Mouse (Mus musculus): Measurements from ENCODE around the gene Hs3st3b1.

Hs3st3b1 gene

DNA sequence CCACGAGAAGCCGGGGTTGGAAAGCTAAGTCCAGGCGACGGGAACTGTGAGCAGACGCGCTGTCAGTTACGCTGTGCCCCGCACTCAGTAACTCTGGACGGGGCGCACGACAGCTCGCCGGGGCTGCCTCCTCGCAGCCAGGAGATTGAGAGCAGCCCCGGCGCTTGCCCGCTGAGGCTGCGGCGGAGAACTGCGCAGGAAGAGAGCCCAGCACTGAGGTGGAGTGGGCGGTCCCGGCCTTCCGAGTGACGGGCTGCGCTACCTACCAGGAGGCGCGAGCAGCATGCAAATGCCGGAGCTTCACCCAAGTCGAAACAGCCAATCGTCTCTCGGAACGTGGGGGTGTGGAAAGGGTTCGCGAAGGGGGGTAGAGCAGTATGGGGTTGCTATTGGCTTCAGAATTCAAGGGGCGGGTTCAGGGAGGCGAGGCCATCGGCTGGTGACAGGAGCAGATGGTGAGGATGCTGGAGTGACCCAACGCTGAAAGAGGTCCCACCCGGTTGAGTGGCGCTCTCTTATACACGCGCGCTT, at the start of gene Hs3st3b1:
Gene Hs3st3b1, minus strand, starts transcription at position 200 of the 531 bp plus-strand sequence.
- peak; percentile 97 for DNase-seq

DNA sequence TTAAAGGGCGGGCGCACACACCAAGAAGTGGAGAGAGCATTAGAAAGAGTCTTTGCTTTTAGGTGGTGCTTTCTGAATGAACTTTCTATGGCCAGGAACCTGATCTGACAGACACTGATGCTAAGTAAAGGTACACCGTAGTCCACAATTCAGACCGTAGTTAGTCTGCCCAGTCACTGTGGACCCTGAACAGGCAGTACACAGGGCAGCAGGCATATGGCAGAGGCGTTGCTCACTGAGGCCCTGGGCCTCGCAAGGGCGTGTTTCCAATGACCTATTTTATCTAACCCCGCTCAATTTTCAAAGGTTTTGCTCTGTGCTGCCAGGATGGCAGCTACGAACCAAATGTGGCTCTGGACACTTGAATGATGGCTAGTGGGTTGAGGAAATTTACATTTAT, 49.4 kb upstream of the Hs3st3b1 start:
- DNase-seq = no peak

DNA sequence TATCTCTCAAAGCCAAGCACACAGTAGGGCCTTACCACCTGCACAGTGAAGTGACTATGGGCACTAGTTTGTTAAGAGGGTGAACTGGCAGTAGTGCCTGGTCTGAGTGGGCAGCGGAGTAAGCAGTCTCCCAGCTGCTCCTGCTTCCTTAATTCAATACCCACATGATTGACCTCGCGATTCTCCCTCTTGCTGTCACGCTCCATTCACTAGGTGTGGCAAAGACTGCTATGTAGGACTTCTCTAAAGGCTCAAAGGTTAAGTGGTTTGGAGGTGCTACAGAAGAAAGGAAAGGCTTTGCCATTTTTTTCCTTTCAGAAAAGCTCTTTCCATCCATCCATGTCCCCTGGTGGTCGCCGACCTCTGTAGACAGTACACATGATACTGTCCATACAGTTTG, 48.7 kb upstream of the Hs3st3b1 start:
- no peak for DNase-seq

DNA sequence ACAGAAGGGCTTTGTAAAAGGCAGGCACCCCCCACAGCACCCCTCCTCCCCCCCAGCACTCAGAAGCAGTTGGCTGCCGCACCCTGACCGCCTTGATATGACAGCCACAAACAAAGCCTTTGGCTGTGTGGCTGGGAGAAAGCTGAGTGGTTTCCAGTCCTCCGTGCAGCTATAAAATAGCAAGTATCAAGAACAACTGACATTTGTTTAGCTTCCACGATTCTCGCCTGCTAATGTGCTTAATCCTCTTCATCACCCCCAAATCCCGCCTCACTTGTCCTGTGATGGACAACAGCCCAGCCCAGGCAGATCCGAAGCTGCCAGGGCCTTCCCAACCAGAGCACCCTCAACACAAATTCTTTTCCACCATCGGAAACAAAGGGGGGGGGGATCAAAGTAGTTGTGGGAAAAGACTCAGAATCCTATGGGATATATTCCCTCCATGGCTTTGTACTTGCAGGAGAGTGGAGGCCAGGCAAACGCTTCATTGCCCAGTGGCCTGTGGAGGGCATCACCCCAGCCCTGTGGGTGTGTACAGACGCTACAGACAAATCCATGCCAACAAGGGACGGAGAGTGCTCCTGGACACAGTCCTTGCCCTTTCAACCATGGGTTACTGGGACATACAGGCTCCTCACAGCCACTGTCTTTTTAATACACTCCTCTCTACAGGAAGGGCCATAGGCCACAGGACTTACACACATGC, 47.3 kb upstream of the Hs3st3b1 start:
- peak; percentile 39 for DNase-seq

DNA sequence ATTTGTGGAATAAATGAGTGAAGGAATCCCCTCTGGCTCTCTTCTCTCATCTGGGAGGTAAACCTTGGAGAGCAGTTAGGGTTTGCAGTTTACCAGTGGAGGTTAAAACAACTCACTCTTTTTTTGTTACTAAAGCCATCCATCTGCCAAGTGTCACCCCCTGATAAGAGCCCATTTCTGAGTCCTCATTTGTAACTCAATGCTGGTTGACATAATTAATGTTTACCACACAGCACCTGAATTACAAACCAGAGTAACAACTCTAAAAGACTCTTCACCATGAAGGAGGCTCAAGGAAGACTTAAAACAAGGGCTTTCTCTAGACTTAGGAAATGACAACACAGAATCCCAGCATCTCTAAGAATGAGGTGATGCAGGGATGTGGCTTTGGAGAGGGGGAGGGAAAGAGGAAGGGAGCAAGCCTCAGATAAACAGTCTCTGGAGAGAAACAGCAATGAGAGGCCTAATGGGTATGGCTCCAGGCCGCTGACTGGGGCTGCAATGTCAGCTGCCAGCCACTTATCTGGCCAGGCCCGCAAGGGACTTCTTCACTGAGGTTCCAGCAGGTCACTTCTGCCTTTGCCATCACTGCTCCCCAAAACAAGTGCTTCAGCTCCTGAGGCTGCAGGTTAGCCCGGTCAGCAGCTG, 46.4 kb upstream of the Hs3st3b1 start:
- DNase-seq = no peak

DNA sequence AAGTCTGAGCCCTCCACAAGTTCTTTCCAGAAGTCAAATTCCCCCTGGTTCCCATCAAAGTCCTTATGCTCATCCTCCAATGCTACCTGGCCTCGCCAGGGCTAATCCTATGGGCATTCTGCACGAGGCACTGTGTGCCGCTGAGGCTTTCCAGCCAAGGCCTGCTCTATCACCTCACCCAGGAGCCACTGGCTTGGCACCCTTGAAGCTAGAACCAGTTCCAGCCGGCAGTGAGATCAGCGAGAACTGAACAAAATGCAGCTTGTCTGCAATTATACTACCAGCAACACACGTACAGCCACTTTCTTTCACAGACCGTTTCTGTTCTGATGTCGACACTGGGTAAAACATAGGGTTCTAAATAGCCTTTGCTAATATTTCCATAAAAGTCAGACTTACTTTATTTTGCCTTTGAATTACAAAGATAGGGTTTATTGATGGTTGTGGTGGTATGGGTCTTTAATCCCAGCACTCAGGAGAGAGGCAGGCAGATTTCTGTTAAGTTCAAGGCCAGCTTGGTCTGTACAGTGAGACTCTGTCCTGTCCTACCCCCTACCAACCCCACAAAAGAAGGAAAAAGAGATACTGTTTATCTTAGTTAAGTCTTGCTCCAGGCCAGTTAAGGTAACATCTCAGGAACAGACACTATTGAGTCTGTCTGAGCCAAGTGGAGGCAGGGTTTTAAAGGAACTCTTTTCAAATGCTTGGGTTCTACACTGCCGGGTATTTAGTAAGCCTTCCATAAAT, 45.7 kb upstream of the Hs3st3b1 start:
- peak; percentile 53 for DNase-seq

DNA sequence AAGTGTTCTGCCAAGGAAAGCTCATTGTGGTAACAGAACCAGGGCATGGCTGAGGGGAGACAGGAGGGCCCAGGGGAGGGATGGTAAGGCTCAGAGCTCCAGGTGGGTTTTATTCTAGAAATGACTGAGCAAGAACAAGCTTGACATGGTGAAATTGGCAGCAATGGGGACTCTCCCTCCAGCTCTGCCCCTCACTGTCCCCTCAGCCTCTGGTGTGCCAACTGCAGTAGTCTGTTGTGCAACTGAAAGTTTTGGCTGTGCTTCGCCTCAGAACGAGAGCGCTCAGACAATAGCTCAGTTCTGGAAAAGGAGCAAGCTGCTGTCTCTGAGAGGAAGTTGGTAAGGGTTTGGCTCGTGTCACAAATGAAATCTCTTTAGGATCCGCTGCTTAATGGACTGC, 43.3 kb upstream of the Hs3st3b1 start:
- DNase-seq = no peak

DNA sequence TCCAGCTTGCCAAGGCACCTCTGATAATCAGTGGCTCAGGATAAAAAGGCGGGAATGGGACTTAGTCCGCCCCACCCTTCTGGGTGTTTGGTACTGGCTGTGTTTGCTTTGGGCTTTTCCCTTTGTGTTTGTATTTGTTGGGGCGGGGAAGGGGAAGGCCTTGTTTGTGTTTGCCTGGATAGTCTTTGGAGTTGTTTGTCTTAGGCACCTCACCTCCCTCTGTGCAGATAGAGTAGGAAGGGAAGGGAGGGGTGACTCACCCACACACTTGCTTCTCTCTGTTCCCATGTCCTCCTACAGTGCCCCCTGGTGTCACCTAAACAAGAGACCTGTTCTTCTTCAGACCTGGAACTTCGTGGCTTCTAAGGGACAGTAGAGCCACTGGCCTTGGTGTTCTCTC, 35.1 kb upstream of the Hs3st3b1 start:
- peak; percentile 30 for DNase-seq

DNA sequence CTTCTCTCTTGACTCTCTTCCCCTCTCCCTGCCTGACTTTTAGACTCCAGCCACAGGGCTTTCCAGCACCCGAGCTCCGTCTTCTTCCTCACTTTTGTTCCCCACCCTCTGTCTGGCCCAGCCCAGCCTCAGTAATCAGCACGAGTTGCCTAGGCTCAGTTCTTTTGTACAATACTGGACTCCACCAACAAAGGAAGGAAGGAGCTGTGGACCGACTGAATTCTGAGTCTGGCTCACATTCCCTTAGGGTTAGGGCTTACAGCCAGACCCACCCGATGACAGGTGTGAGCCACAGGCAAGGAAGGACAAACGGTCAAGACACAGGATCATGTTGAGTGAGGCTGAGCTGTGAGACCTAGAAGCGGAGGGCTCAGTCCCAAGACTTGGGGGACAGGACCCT, 34.7 kb upstream of the Hs3st3b1 start:
- DNase-seq = no peak

DNA sequence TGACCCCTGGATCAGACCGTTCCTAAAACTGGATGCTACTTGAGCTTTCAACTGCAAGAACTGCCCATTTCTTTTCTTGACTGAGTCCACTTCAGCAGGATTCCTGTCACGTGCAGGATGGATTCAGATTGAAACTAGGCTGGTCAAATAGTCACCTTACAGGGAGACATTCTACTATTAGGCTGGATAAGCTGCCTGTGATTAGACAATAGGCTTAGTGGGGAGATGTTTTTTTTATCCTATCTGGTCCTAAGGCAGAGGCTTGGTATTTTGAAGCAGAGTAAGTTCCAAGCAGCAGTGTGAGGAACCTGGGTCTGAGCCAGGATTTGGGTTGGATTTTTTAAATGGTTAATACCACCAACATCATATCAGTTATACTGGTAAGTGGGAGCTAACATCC, 31.8 kb upstream of the Hs3st3b1 start:
- DNase-seq = no peak

DNA sequence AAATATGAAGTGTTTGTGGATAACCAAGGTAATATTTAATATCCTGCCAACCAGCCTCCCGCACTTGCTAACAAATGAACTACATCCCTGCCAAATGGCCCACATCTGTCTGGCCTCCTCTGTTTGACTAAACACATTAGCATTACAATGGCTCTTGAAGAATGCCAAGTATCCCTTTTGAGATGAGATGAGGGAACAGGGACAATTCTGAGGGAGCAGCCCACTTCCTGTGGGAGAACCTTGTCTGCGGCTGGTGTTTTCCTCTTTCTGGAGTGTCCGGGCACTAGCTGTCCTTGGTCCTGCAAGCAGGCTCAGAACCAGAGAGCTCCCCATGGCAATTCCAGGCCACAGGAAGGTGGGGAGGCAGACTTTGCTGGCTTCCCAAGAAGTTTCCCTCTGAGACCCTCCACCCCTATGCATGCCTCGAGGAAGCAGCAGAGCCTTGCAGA, 30.7 kb upstream of the Hs3st3b1 start:
- no peak for DNase-seq

DNA sequence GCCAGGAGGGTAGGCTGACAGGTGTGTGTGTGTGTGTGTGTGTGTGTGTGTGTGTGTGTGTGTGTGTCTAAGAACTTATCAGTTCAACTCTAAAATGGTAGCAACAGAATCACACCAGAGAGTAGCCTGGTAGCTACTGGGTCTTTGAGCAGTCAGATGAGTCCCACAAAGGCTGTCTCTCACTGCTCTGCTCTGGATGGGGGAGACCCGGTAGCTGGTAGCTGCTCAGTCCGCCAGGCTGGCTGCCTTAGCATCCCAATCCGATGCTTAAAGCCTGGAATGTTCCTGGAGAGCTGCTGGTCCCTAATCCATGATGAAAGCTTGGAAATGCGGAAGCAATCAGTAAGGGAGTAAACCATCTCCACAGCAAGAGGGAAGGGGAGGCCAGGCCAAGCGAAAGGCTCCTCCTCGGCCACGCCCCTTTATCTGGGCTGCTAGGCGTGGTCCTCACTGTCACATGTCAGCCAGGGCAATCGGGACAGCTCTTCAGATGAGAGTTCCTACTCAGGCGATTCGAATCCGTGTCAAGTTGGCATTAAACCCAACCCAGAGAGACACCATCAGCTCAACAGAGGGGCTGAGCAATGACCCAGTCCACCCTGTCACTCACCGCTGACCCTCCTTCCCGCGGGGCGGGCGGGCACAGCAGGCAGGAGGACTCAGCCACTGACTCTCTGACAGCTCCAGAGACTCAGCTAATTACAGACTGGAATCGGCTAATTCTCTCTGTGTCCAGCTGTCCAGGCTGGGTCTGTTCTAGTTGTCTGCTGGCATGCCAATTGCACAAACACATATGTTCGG, 29.9 kb upstream of the Hs3st3b1 start:
- peak; percentile 39 for DNase-seq

DNA sequence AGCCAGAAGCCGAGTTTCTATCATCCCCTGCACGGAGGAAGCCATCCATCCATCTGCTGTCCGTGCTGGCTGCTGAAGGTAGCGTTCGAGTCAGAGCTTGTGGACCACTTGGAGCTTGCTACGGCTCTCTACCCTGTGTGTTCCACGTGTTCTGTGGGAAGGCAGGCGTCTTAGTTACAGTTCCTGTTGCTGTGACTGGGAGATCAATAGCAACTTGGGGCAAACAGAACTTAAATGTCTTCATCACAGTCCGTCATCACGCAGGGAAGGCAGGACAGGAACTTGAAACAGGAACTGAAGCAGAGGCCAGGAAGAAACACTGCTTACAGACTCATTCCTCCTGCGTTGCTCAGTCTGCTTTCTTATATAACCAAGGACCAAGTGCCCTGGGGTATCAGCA, 26.3 kb upstream of the Hs3st3b1 start:
- no peak for DNase-seq

DNA sequence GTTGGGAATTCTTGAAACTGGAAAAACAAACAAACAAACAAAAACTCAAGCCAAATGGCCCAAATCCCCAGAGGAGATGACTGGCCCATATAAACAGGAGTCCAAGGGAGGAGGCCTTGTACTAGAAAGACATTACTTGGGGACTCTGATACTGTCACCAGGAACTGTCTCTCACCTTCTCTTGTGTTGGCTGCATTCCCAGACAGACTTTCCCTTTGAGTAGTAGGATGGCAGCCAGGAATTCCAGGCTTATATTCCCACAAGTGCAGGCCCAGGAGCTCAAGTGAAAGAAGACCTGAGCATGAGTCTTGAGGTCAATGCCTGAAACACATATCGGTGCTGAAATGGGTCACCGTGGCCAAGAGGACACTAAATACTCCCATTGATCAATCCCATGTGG, 24.9 kb upstream of the Hs3st3b1 start:
- peak; percentile 43 for DNase-seq

DNA sequence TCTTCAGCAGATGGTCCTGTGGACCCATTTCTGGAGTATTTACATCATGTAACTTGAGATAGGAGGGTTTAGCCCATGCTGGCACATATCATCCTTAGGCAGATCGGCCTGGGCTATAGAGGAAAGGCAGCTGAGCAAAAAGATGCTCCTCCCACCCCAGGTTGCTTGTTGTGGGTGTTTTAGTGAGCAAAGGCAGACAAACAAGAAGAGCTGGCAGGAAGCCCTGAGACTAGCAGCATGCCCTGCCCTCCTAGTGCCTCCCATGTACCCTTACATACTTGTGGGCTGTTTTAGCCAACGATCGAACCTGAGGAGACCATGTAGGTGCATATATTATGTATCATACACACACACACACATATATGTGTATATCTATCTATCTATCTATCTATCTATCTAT, 21.9 kb upstream of the Hs3st3b1 start:
- no peak for DNase-seq

DNA sequence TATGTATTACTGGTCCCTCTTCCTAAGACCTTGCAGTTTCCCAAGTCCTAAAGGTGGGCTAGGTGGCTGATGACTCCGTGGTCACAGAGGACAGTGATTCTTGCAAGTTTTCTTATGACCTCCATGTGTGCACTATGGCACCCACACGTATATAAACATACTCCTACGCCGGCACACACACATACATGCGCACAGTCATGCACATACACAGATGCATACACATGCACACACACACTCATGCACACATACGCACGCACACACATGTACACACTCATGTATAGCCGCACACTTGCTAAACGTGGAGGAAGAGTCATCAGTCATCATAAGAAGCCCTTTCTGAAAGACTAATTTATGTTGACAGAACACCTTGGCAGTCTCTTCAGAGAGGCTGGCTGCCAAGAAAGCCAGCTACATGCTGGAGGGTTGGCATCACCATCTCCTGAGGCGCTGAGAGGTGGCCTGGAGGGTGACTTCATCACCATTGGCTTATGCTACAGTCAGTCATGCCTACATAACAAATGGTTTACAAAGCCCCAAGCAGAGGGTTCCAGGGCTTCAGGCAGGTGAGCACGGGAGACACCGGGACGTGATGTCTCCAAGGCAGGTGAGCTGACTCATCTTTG, 21.3 kb upstream of the Hs3st3b1 start:
- no peak for DNase-seq

DNA sequence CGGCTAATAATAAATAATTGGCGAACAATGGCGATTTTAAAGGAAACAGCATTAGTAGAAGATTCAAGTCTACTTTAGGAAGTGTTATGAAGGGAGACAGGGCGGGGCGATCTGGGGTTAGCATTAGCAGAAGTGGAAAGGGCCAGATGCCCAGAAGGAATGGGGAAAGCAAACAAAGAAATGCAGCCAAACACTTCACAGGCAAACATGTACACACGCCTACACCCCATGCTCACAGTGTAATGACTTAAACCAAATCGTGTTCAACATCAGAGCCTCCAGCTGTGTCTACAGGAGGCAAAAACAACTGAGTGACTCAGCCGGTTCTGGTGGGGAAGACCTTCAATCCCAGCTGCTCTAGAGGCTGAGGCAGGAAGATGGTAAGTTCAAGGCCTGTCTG, 20.1 kb upstream of the Hs3st3b1 start:
- DNase-seq = no peak

DNA sequence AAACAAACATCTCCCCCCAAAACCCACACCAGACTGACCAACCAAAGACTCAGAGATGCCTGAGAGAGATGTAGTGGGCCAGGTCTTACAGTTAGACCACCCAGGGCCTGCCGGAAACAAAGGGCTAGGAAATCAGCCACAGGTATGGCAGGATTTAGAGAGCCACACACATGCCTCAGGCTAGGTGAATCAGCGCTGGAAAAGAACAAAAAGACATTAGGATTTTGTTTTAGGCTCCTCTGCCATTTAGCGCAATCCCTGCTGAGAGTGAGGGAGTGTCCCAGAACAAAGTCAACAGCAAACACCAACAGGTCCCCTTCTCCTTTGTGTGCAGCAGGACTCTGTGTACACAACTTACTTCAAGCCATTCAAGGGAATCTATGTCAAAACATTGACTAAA, 14.6 kb upstream of the Hs3st3b1 start:
- no peak for DNase-seq

DNA sequence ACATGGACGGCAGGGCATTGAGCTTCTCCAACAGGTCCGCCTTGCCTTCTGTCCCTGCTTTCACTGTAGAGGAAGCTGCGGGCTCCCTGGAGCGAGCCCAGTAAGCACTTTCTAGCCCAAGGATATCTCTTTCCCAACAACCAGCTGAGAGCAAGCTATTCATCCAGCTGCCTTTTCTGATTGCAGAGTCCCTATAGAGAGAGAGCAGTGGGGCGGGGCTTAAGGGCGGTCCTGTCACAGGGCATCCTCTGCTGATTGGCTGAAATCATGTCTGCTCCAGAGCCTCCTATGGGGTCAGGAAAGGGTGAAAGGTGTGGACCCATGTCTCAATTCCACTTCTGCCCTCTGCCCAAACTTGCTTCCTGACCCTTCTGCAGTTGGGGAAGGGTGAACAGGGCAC, 4.8 kb upstream of the Hs3st3b1 start:
- DNase-seq = no peak

DNA sequence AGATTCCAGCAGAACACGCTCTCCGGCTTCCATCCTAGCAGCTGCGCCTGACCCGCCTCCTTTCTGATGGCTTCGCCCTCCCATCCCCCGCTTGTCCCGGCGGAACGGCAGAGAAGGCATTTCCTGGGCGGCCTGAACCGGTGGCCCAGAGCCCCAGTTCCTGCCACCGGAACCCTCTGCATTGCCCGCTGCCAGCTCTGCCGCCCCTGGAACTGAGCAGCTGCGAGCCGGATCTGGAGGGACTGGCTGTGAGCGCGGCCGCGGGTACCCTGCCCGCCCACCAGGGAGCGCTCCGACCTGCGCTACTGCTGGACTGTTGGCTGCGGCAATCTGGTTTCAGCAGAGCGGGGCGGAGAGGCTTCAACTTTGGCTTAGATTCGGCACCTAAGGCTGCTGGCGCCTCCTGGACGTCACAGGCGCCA, 3.1 kb upstream of the Hs3st3b1 start:
- peak; percentile 90 for DNase-seq

DNA sequence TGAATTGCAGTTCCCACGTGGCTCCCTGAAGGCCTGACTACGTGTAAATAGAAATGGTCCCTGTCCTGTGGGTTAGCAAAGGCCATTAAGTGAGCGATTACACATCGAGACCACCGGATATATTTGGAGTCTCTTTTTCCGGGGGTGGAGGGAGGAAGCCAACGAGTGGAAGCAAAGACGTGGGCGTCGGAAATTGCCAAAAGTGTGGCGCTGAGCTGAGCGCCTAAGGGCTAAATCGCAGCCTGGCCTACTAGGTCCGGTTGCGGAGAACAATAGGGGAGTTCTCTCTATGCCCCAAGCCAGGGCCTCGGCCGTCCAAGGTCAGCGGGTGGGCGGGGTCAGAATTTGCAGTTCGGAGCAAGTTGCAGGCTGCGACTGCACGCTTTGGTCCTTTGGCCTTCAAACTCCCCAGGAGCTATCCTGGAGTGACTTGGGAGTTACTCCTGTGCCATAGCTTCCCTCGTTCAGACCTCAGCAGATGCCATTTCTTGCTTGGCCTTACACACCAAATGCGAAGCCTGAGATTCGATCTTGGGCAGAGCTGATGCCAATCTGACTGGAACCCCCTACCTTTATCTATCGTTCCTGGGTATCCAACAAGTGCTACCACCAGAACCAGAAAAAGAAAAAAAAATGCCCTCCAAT, 2.3 kb upstream of the Hs3st3b1 start:
- no peak for DNase-seq

DNA sequence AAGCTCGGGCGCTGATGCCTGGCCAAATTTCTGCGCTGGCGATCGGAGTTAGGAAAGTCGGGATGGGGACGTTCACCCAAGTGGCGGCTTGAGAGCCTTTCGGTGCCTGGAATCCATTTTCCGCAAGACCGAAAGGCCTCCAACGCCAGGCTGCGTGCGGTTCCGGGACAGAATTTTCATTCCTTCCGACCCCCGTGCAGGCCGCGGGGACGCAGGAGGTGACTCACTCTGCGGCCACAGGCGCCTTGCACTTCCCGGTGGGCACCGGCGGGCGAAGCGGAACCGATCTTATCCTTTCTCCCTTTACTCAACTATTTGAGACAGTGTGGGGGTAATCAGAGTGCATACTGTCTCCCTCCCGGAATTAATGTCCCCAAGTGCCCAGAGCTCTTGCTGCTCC, 1.3 kb upstream of the Hs3st3b1 start:
- no peak for DNase-seq

Data from kidney, postnatal 14 days (tissue).